Mouse (Mus musculus) WW6 (cell line): ENCODE measurements around the gene Slc16a13.
"Not testable (repeated sequence)": the region's sequence is repeated elsewhere in the genome, so short reads cannot be mapped to it uniquely, and the experiment has no call there.

Experiments
- DNase-seq: peaks from one replicate; pipeline ENCODE4 v3.0.0-alpha.2; 2013; ENCODE audit warnings: low read depth, low spot score

The Slc16a13 gene

DNA sequence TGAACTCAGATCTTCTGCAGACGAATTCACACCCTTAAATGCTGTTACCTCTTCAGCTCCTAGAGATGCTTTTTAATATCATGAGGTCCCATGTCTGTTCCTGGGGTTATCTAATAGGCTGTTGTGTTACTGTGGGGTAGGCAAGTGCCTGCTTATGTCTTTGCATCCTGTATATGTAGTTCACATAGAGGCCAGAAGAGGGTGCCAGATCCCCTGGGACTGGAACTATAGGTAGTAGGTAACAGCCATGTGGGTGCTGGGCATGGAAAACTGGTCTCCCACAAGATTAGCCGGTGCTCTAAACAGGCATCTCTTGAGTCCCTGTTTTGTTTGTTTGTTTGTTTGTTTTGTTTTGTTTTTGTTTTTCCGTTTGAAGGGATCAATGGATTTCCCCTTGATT lies 49.0 kb downstream of the Slc16a13 start:
- DNase-seq: peak; percentile 67

DNA sequence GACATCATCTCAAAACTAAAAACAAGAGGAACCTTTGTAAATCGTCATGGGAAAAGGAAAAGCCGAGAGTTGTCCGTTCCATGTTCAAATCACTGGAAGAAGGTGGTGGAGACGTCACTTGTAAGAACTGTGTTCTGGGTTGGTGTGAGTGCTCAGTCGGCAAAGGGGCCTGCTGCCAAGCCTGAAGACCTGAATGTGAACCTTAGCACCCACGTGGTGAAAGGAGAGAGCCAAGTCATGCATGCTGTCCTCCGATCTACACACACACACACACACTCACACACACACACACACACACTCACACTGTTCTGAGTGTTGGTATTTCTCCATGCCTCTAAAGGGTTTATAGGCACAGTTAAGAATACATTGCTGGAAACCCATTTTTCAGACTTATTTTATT lies 49.7 kb downstream of the Slc16a13 start:
- no peak for DNase-seq

DNA sequence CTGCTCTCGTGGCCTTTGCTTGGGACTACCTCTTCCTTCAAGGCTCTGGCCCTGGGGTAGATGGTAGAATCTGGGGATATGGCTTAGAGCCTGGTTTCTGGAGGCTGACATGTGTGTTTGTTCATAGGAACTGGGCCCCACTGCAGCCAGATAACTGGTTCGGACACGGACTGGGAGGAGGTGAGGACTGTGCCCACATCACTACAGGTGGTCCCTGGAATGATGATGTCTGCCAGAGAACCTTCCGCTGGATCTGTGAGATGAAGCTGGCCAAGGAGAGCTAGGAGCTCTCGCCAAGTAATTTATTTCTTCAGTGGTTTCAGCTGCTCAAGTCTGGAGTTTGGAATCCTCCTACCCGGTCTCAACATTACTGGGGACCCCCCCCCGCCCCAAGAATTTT lies 50.6 kb downstream of the Slc16a13 start:
- no peak for DNase-seq

DNA sequence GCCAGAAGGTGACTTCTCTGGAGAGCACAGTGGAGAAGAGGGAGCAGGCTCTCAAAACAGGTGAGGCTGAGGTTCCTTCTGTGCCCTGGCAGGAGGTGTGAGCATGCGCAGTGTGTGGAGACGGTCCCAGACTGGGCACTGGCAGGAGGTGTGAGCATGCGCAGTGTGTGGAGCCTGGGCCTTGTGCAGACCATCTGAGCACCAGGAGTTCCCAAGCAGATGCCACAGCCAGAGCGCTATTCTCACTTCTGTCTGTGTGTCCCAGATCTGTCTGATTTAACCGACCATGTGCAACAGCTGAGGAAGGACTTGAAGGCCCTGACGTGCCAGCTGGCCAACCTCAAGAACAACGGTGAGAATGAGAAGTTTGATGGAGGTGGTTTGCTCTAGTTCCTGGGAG lies 51.4 kb downstream of the Slc16a13 start:
- not testable (repeated sequence) for DNase-seq

DNA sequence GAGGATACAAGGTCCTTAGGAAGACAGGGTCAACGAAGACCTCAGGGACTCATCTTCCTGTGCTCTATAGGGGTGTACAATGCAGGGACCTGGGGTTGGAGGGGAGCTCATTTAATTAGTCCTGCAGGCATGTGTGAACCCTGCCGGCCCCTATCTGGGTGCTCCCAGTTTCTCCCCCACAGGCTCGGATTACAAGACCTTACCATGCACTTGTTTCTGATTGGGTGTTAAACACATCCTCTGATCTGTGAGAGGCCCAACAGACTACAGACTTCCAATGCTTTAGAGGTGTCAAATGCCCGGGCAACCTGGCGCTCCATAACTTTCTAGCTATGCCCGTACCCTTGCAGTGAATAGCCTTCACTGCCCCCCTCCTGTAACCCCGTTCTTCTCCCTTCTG lies 52.7 kb downstream of the Slc16a13 start:
- no peak for DNase-seq
